Mouse (Mus musculus): ENCODE measurements around the gene Kctd7.

DNA sequence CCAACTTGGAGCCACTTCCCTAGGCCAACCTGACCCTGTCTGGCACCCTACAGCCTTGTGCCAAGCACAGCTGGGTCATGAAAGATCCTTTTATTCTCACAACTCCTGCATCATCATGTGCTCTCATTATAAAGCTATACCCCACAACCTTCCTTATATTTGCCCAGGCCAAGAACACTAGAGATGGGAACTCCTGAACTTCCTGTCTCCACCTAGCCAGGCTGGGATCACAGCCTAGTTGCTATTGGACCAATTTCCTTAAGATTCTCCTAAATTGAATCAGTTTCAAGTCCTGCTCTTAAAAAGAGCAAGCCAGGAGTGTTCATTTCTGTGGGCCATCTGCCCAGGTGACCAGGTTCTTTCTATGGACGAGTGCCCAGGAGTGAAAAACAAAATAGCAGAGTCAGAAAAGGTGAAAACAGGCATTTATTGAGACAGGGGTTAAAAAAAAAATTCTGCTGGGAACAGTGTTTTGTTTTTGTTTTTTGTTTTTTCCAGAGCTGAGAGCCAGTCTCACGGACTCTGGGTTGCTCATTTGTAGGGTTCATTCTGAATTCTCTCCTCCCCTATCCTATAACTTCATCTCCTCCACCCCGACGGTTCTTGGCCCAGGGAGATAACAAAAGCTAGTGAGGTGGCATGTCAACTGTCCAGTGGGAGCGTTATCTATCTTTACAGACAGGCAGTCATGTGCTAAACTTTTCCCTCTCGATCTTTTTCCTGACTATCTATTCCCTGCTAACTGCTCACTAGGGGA lies 26.2 kb downstream of the Kctd7 start:
- TF ChIP-seq CTCF (IDR thresholded peaks at IDR 0.05; ENCODE audit: extremely low read depth, insufficient read length, insufficient replicate concordance, low read depth, low read length), result no peak
- no peak for TF ChIP-seq POLR2A (IDR thresholded peaks at IDR 0.05; ENCODE audit: low read depth, low read length)

All from small intestine, adult 2 months (tissue).